Mouse (Mus musculus): ENCODE measurements around the gene Adgb. TPM values are rescaled to one million over a fixed set of nuclear protein-coding genes. Genes with fewer than 3 reads are reported as not detected.
A peak's percentile ranks its signal among the peaks of the same experiment; 100 is the strongest.

Gene Adgb
- polyA plus RNA-seq, 1 experiment from 2014 or later = 0.27 TPM

GRCm38 (mm10) chr10:10435014-10435413 lies 37.1 kb downstream of the Adgb start:
- ATAC-seq (ENCODE audit: low read depth) = no peak
- 46% methylated on average over 1 of the region's 1 CpGs for WGBS (ENCODE audit: insufficient replicate concordance)
- H3K4me3 ChIP-seq (replicated peaks) = no peak overlapping the region
- no peak for DNase-seq
- H3K27ac ChIP-seq = no peak overlapping the region
- no peaks in the 10 kb centered on the region for H3K4me1 ChIP-seq (replicated peaks)
- no peaks in the 10 kb centered on the region for H3K36me3 ChIP-seq
- no peaks in the 10 kb centered on the region for H3K9me3 ChIP-seq (replicated peaks)
- H3K27me3 ChIP-seq = no peaks in the 10 kb centered on the region
- H3K4me2 ChIP-seq = no peak overlapping the region
- no peak overlapping the region for H3K9ac ChIP-seq

DNA sequence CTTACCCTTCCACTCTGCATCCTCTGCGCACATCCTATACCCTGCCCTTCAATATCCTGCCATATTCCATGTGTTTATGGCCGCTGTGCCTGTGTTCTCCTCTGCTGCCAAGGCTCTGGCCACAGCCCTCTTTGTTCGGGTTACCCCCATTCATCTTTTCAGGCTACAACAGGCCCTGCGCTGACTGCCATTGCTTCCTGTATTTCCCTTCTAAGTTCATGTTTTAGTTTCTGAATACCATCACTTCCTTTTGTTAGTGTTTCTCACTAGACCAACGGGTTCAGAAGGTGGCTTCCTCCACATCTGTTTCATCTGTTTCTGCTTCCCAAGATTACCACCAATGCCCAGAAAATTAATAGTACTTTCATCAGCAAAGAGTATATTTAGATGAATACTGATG lies 42.5 kb downstream of the Adgb start:
- Histone ChIP-seq H3K9ac (no peak overlapping the region), H3K9me3 (replicated peaks) (no peaks in the 10 kb centered on the region), H3K4me2 (no peak overlapping the region), H3K27ac (no peak overlapping the region; the same call in 1 of the 2 replicates), H3K4me3 (replicated peaks) (no peak overlapping the region), H3K36me3 (no peaks in the 10 kb centered on the region), H3K4me1 (replicated peaks) (no peaks in the 10 kb centered on the region), H3K27me3 (no peaks in the 10 kb centered on the region)
- ATAC-seq (ENCODE audit: low read depth) = no peak
- no peak for DNase-seq
- WGBS (ENCODE audit: insufficient replicate concordance) = 49% methylated on average over 5 of the region's 5 CpGs

GRCm38 (mm10) chr10:10429032-10429431 lies 43.1 kb downstream of the Adgb start:
- H3K4me2 ChIP-seq = no peak overlapping the region
- H3K9ac ChIP-seq = no peak overlapping the region
- no peaks in the 10 kb centered on the region for H3K36me3 ChIP-seq
- 62% methylated on average over 7 of the region's 7 CpGs for WGBS (ENCODE audit: insufficient replicate concordance)
- no peak overlapping the region for H3K4me3 ChIP-seq (replicated peaks)
- no peaks in the 10 kb centered on the region for H3K4me1 ChIP-seq (replicated peaks)
- no peak for DNase-seq
- no peak overlapping the region; the same call in 1 of the 2 replicates for H3K27ac ChIP-seq
- no peaks in the 10 kb centered on the region for H3K27me3 ChIP-seq
- ATAC-seq (ENCODE audit: low read depth) = no peak
- H3K9me3 ChIP-seq (replicated peaks) = no peaks in the 10 kb centered on the region

DNA sequence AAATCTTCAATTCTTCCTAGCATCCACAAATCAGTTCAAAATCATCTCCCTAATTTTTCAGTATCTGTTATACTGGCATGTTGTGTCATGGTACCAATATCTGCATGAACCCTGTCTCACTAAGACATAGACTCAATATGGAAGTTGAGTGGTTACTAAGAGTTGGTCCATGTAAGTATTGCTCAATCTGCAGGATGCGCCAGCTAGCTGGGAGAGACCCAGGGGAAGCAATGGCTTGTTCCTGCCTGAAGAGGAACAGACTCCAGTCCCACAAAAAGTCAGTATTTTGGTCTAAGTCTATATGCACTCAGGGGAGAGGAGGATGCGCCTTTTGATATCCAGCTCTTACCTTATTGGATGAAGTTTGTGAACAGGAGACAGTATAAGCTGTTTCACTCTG lies 47.7 kb downstream of the Adgb start:
- DNase-seq (no peak), ATAC-seq (ENCODE audit: low read depth) (no peak)
- no peaks in the 10 kb centered on the region for H3K4me1 ChIP-seq (replicated peaks)

GRCm38 (mm10) chr10:10411046-10411445 lies 61.1 kb downstream of the Adgb start:
- H3K9ac ChIP-seq = no peak overlapping the region
- H3K36me3 ChIP-seq = no peaks in the 10 kb centered on the region
- no peaks in the 10 kb centered on the region for H3K27me3 ChIP-seq
- 17% methylated on average over 5 of the region's 5 CpGs for WGBS (ENCODE audit: insufficient replicate concordance)
- ATAC-seq (ENCODE audit: low read depth) (no peak), DNase-seq (no peak)
- H3K4me3 ChIP-seq (replicated peaks) = no peak overlapping the region
- no peak overlapping the region for H3K4me2 ChIP-seq
- H3K27ac ChIP-seq = no peak overlapping the region
- H3K4me1 ChIP-seq (replicated peaks) = no peaks in the 10 kb centered on the region
- H3K9me3 ChIP-seq (replicated peaks) = no peaks in the 10 kb centered on the region

More for the DNA sequence above, 47.7 kb downstream of the Adgb start:
- no peaks in the 10 kb centered on the region for H3K36me3 ChIP-seq
- no peaks in the 10 kb centered on the region for H3K9me3 ChIP-seq (replicated peaks)
- H3K4me3 ChIP-seq (replicated peaks) = no peak overlapping the region
- H3K27ac ChIP-seq = no peak overlapping the region
- no peak overlapping the region for H3K4me2 ChIP-seq
- no peak overlapping the region for H3K9ac ChIP-seq
- H3K27me3 ChIP-seq = no peaks in the 10 kb centered on the region
- WGBS (ENCODE audit: insufficient replicate concordance) = 64% methylated on average over 2 of the region's 2 CpGs

DNA sequence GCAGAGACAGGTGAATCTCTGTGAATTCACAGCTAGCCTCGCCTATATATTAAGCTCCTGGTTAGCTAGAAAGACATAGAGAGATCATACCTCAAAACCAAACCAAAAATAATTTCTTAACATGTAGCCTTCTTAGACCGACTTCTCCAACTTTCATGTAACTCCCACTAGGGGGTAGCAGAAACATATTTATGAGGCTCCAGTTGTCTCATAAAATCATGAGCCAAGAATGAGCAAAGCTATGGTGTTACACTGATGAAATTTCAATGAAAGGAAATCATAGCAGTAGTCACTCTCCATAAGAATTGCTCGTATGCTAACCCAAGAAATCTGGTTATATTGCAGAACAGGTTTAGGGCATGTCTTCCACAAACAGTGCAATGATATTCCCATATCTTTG lies 64.0 kb downstream of the Adgb start:
- ATAC-seq (ENCODE audit: low read depth) = no peak

GRCm38 (mm10) chr10:10395784-10396481 lies 76.2 kb downstream of the Adgb start:
- Histone ChIP-seq H3K36me3 (no peaks in the 10 kb centered on the region), H3K9ac (no peak overlapping the region), H3K4me3 (replicated peaks) (no peak overlapping the region), H3K27ac (no peak overlapping the region), H3K9me3 (replicated peaks) (no peaks in the 10 kb centered on the region), H3K4me1 (replicated peaks) (no peaks in the 10 kb centered on the region), H3K27me3 (no peaks in the 10 kb centered on the region), H3K4me2 (no peak overlapping the region)
- ATAC-seq (ENCODE audit: low read depth) (0 out of 2 replicates have a peak, but pooled peaks have one; percentile 39), DNase-seq (no peak)
- 20% methylated on average over 4 of the region's 4 CpGs for WGBS (ENCODE audit: insufficient replicate concordance)

More for the DNA sequence above, 64.0 kb downstream of the Adgb start:
- no peak for DNase-seq
- Histone ChIP-seq H3K9me3 (replicated peaks) (no peaks in the 10 kb centered on the region), H3K4me3 (replicated peaks) (no peak overlapping the region), H3K27me3 (no peaks in the 10 kb centered on the region), H3K4me2 (no peak overlapping the region), H3K4me1 (replicated peaks) (no peaks in the 10 kb centered on the region), H3K36me3 (no peaks in the 10 kb centered on the region), H3K9ac (no peak overlapping the region), H3K27ac (no peak overlapping the region)
- 15% methylated on average over 3 of the region's 3 CpGs for WGBS (ENCODE audit: insufficient replicate concordance)

DNA sequence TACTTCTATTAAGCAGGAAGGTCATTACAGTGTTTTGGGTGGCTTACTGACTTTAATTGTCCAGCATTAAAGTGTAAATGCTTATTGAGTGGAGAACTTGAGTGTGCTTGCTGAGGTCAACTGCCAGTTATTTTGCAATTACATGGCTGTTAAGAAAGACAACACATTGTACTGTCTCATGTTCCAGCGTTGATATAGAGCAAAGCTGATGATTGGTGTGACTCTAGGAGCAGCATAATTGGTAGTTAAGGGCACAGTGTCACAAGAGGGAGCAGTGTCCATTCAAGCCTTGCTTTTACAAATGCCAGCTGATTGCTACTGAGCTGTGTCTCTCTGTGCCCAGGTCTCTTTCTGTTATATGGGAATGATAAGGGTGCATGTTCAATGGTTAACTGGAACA lies 97.5 kb downstream of the Adgb start:
- no peak for DNase-seq
- H3K27ac ChIP-seq = no peak overlapping the region
- 57% methylated on average over 1 of the region's 1 CpGs for WGBS (ENCODE audit: insufficient replicate concordance)
- no peak overlapping the region for H3K4me2 ChIP-seq
- no peaks in the 10 kb centered on the region for H3K36me3 ChIP-seq
- no peak overlapping the region for H3K9ac ChIP-seq
- ATAC-seq (ENCODE audit: low read depth) = no peak
- H3K4me1 ChIP-seq (replicated peaks) = no peaks in the 10 kb centered on the region
- no peaks in the 10 kb centered on the region for H3K9me3 ChIP-seq (replicated peaks)
- no peak overlapping the region for H3K4me3 ChIP-seq (replicated peaks)
- no peaks in the 10 kb centered on the region for H3K27me3 ChIP-seq

- DNase-seq (no peak), ATAC-seq (ENCODE audit: low read depth) (no peak)
- H3K9ac ChIP-seq = no peak overlapping the region
- 53% methylated on average over 1 of the region's 1 CpGs for WGBS (ENCODE audit: insufficient replicate concordance)
- H3K27ac ChIP-seq = no peak overlapping the region
- no peak overlapping the region for H3K4me2 ChIP-seq
- no peak overlapping the region for H3K4me3 ChIP-seq (replicated peaks)
- H3K36me3 ChIP-seq = no peaks in the 10 kb centered on the region
- H3K4me1 ChIP-seq (replicated peaks) = no peaks in the 10 kb centered on the region
- H3K9me3 ChIP-seq (replicated peaks) = no peaks in the 10 kb centered on the region
- H3K27me3 ChIP-seq = no peaks in the 10 kb centered on the region
Measured at GRCm38 (mm10) chr10:10364025-10364424, 108.1 kb downstream of the Adgb start.

DNA sequence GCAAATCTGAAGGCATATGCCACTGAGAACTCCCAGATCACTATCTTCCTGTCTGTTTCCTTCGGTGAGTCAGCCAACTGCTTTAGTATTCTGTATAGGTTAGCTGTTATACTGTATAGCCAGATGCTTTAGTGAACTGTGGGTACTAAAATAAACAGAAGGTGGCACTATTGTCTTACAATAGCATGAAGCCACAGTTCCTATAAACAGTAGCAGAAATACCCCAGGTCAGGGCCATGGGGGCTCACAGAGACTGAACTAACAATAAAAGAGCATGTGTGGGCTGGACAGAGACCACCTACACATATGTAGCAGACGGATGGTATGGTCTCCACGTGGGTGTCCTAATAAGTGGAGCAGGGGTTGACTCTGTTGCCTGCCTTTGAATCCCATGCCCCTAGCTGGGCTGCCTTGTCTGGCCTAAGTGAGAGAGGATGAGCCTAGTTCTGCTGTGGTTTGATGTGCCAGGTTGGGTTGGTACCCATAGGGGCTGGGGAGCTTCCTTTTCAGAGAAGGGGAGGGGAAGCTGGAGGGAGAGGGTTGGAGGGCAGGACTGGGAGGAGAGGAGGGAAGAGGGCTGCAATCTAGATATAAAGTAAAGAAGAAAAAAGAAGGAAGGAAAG lies 116.4 kb downstream of the Adgb start:
- Histone ChIP-seq H3K27me3 (no peaks in the 10 kb centered on the region), H3K9ac (no peak overlapping the region), H3K9me3 (replicated peaks) (no peaks in the 10 kb centered on the region), H3K4me1 (replicated peaks) (no peaks in the 10 kb centered on the region), H3K27ac (no peak overlapping the region), H3K4me2 (no peak overlapping the region), H3K36me3 (no peaks in the 10 kb centered on the region), H3K4me3 (replicated peaks) (no peak overlapping the region)
- ATAC-seq (ENCODE audit: low read depth) (peak; percentile 29; the same call in 1 of the 2 replicates), DNase-seq (peak; percentile 1)
- WGBS (ENCODE audit: insufficient replicate concordance) = 11% methylated on average over 3 of the region's 3 CpGs

GRCm38 (mm10) chr10:10352184-10352583 lies 119.9 kb downstream of the Adgb start:
- no peak overlapping the region for H3K4me2 ChIP-seq
- WGBS (ENCODE audit: insufficient replicate concordance) = 50% methylated on average over 3 of the region's 3 CpGs
- H3K9ac ChIP-seq = no peak overlapping the region
- ATAC-seq (ENCODE audit: low read depth) (no peak), DNase-seq (no peak)
- H3K9me3 ChIP-seq (replicated peaks) = no peaks in the 10 kb centered on the region
- no peaks in the 10 kb centered on the region for H3K4me1 ChIP-seq (replicated peaks)
- H3K27ac ChIP-seq = no peak overlapping the region
- no peak overlapping the region for H3K4me3 ChIP-seq (replicated peaks)
- no peaks in the 10 kb centered on the region for H3K27me3 ChIP-seq
- no peaks in the 10 kb centered on the region for H3K36me3 ChIP-seq

- WGBS (ENCODE audit: insufficient replicate concordance) = 61% methylated on average over 3 of the region's 3 CpGs
- Histone ChIP-seq H3K27me3 (no peaks in the 10 kb centered on the region), H3K4me1 (replicated peaks) (no peaks in the 10 kb centered on the region), H3K4me3 (replicated peaks) (no peak overlapping the region), H3K27ac (no peak overlapping the region), H3K9me3 (replicated peaks) (no peaks in the 10 kb centered on the region), H3K9ac (no peak overlapping the region), H3K36me3 (no peaks in the 10 kb centered on the region), H3K4me2 (no peak overlapping the region)
- ATAC-seq (ENCODE audit: low read depth) = no peak
- no peak for DNase-seq
Measured at GRCm38 (mm10) chr10:10350550-10350949, 121.6 kb downstream of the Adgb start.
